Mouse (Mus musculus) activated CD4-positive, CD25-positive, alpha-beta regulatory T cell, adult 4 months (primary cell): Measurements from ENCODE around the gene Lck. TPM values are rescaled to one million over a fixed set of nuclear protein-coding genes. Genes with fewer than 3 reads are reported as not detected.

Experiments
- ATAC-seq: one replicate; pipeline ENCODE4 v1.8.0; 2017
- polyA plus RNA-seq, 2 experiments: library from polyadenylated mRNA; unstranded; fragments of 100-300 nt; shearing (Covaris generic); gene quantifications; one replicate each; pipeline ENCODE4 v1.2.1; 2017

The Lck gene
- polyA plus RNA-seq, 2 experiments from 2014 or later = 1,301 to 1,674 TPM

- peak; percentile 53 for ATAC-seq
Measured at GRCm38 (mm10) chr4:129584884-129585608, 11.6 kb upstream of the Lck start.

GRCm38 (mm10) chr4:129584370-129584769, 10.9 kb upstream of the Lck start:
- ATAC-seq = no peak

GRCm38 (mm10) chr4:129582251-129582650, 8.8 kb upstream of the Lck start:
- ATAC-seq = no peak

DNA sequence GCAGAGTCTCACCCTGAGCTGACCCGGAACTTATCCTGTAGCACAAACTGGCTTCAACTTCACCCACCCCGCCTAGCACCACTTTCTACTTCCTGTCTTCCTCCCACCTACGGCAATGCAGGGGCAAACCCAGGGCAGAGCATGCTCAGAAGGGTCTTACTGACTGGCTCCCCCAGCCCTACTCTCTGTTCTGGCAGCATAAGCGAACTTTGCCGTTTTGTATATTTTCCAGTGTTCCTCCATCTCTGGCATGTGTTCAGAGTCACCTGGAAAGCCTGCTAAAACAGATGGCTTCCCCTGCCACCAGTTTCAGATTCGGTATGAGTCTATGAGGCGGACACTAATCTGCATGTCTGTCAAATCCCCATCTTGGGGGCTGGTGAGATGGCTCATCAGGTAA, 6.9 kb upstream of the Lck start:
- peak; percentile 68 for ATAC-seq

DNA sequence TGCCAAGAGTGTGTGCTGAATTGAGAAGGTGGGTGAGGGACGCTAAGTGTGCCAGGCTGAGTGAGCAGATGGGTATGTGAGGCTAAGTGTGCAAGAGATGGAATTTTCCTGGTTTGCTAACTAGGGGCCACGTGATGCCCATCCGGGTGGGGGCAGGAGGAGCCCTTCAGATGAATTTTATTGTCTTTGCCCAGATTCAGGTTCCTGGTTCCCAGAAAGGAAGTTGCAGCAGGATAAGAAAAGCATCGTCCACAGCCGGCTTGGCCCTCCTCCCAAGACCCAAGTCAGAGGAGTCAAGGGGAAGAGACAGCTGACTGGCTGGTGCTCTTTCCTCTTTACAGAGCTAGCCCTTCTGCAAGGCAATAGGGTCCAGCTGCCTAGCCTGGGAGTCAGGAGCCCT, 5.0 kb upstream of the Lck start, which contains the start of gene Fam167b:
Fam167b (minus strand) TSS at position 84 of the 400 bp plus-strand sequence.
- no peak for ATAC-seq

DNA sequence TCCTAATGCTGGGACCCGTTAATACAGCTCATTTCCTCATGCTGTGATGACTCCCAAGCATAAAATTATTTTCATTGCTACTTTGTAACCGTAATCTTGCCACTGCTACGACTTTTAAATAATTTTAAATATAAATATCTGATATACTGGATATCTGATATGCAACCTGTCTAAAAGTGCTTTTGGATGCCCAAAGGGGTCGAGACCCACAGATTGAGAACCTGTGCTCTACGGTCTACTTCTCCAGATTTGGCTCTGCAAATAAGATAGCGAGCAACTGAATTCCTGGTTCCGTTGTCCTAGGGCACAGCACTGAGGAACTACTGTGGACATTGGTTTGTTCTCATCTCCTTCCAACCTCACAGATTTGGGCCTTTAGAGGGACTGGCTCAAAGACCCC, 4.2 kb upstream of the Lck start:
- ATAC-seq = no peak

- ATAC-seq = no peak
Measured at GRCm38 (mm10) chr4:129576863-129577491, 3.5 kb upstream of the Lck start.

- ATAC-seq = peak; percentile 71
Measured at GRCm38 (mm10) chr4:129575171-129575844, 1.9 kb upstream of the Lck start.

DNA sequence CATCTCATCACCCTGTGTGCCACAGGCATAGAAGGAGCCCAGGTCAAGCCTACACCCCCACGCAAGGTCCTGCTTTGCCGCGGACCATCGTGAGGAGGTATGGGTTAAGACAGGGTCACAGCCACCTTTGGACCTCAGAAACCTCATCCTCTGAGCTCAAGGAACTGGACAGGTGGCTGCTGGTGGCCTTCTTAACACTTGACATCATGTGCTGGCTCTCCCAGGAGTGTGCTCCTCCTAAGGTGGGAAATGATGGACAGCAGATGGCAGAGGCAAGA, 409 bp downstream of the Lck start:
- no peak for ATAC-seq

DNA sequence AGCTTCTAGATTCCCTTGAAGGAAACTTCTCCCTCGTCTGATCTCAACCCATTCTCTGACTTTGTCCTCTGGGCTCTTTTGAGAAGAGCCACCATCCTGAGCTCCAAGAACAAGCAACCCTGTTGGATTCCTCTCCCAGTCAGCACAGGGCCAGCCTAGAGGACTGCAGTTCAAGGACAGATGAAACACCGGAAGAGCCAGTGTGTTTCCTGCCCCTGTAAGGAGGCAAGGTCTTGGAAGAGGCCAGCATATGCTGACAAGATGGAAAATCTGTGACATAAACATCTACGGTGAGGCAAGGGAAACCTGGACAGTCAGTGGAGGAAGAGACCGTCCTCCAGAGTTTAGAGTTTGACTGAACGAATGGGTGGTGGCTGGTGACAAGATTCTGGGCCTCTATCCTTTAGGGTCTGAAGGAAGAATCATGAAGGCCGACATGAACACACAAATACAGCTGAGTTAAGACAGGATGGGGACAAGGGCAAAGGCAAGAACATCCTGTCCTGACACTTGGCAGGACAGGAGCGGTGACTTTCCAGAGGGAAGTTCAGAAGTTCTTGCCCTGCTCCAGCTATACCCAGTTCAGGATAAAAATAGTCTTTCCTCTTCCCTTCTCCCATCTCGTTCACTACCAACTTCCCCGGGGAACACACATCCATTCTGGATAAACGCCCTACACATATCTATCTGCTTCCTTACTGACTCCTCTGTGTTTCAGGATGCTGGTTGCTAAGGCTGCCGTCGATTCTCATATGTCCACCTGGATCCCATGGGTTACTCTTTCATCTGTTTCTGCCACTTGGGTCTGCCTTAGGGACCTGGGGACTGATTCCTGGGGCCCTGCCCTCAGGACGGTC, 977 bp downstream of the Lck start:
- ATAC-seq = peak; percentile 7

DNA sequence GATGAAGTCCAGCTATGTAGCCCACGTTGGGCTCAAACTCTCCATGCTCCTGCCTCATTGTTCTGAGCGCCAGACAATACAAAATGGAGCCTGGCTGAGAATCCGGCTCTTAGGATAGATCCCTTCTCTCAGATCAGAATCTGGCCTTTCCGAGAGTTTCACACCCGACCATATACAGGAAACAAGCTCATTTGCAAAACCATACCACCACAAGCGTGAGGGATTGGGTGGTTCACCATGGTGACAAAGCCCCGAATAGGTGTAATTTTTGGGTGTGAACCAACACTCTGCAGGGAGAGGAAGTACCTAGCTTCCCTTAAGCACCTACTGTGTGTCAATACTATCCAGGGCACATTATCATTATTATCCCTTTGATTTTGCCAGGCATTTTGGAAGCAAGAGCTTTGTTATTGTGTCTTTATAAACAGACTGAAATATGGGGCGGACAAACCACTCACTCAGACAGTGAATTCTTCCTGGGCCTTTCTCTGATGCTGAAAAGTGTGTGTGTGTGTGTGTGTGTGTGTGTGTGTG, 1.8 kb downstream of the Lck start:
- peak; percentile 3 for ATAC-seq

DNA sequence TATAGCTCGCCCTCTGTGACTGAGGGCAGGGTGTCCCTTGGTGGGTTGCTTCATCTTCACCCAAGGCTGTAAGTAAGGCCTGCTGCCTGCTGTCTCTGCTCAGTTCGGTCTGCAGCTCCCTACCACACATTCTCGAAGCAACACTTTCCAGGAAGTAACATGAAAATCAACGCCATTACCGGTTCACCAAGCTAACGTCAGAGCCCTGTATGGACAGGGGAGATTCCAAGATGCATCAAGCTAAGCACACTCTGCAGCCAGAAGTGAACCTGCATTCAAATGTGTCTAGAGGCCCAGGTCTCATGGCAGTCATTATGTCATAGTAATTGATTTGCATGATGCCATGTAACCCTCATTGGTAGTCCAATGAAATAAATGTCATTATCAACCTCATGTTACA, 3.4 kb downstream of the Lck start:
- peak; percentile 47 for ATAC-seq

DNA sequence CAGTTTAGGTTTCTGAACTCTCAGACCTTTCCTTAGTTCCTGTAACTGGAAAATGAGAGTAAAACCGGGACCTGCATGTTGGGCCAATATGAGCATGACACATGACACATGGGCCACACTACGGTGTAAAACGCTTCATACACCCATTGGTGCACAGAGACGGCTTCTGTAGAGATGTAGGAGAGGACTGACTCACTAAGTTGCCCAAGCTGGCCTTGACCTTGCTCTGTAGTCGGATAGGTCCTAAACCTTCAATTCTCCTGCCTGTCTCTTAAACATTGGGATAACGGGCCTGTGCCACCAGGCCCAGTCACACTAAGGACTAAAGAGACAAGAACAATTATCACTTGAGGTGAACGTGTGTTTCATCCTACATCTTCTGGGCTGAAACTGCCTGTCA, 5.1 kb downstream of the Lck start:
- no peak for ATAC-seq

DNA sequence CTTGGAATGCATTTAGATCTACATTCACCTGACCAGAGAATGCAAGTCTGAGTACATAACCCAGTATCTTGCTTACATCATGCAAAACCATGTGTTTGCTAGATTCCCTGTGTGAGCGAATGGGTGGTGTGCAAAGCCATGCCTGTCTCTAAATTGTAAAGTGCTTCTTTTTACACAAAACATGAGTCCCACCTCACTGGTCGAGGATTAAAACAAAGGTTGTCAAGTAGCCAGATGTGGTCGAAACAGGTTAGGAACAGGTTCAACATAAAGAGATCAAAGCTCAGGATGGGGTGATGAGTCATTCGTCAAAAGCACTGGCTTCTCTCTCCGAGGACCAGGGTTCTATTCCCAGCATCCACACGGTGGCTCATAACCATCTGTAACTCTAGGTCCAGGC, 8.3 kb downstream of the Lck start:
- ATAC-seq = peak; percentile 50

DNA sequence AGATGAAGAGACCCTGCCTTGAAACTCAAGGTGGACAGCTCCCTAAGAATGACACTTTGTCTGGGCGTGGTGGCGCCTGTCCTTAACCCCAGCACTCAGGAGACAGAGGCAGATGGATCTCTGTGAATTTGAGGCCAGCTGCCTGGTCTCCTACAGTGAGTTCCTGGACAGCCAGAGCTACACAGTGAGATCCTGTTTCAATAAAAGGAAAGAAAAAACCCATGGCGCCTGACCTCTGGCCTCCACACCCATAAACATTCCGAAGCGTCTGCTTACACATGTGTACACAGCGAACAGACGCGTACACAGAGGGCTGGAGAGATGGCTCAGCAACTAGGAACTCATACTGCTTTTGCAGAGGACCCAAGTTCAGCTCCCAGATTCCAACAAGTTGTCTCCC, 9.7 kb downstream of the Lck start:
- no peak for ATAC-seq

GRCm38 (mm10) chr4:129561184-129561583, 12.3 kb downstream of the Lck start:
- no peak for ATAC-seq

GRCm38 (mm10) chr4:129558321-129558955, 15.0 kb downstream of the Lck start:
- ATAC-seq = peak; percentile 78

GRCm38 (mm10) chr4:129557256-129557808, 16.1 kb downstream of the Lck start:
- no peak for ATAC-seq

DNA sequence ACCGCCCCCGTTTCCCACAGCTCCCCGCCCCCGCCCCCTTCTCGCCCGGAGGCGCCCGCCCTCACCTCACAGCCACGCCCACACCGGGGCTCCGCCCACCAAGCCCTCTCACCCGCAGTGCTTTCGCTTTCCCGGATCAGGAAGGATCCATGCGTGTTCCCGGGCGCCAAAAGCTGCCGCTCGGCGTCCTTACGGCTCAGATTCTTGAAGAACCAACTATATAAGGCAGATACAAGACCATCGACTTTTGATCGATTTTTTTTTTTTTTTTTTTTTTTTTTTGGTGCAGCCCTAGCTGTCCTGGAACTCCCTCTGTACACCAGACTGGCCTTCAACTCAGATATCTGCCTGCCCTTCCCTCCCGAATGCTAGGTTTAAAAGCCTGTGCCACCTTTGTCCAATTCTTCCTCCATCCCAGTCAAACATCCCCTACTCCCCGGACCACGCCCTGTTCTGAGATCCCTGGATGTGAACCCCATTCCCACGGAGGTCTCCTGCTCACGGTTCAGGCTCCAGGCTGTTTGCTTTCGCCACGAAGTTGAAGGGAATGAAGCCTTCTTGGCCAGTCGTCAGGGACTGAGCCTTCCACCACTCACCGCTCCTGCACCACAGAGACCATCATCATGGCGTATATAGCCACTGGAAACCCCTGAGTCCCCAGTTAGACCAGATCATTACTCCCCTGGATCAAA, 16.8 kb downstream of the Lck start:
- no peak for ATAC-seq

- no peak for ATAC-seq
Measured at GRCm38 (mm10) chr4:129555862-129556531, 17.4 kb downstream of the Lck start.

DNA sequence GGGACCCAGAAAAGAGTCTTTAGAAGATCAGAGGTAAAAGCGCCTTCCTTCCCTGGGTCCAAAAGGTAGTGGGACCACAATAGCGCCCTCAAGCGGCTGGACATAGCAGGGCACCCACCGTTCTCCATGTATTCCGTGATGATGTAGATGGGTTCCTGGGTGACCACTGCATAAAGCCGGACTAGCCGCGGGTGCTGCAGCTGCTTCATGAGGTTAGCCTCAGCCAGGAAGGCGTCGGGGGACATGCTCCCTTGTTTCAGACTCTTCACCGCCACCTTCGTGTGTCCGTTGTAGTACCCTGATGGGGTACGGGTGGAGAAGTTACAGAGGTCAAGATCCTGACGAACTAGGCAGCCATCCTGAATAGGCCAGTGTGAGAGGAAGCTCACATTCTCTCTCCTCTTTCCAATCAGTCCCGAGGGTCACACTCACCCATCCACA, 18.0 kb downstream of the Lck start:
- ATAC-seq = no peak
